Mouse (Mus musculus): ENCODE data around the gene Lsr.
"Not testable (repeated sequence)": the region's sequence is repeated elsewhere in the genome, so short reads cannot be mapped to it uniquely, and the experiment has no call there.

Gene Lsr

GRCm38 (mm10) chr7:30959786-30960349 is 13.4 kb downstream of the Lsr start:
- DNase-seq = no peak

DNA sequence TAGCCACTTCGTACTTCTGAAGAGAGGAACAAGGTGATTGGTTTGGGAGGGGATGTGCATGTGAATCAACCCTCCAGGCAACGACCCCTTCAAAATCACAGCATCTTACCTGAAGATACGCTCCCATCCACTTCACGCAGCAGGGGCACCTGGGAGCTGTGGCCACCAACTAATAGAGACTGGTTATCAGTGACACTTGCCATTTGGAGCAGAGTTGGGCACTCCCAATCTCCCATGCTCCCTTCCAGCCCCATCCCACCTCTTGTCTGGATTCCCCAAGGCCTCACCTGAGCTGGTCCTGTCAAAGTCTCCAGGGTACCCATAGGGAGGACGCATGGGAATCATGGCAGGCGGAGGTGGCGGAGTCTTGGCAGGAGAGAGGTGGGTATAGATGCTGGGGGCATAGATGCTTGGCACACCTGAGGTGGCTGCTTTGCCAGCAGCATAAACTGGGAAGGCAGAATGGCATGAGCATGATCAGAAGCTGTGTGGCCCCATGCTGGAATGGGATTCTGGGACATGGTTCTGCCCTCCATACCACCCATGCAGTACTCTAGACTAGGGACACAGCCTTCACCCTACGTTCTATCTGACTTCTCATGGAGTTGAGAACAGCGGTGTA is 14.3 kb downstream of the Lsr start:
- DNase-seq = no peak

DNA sequence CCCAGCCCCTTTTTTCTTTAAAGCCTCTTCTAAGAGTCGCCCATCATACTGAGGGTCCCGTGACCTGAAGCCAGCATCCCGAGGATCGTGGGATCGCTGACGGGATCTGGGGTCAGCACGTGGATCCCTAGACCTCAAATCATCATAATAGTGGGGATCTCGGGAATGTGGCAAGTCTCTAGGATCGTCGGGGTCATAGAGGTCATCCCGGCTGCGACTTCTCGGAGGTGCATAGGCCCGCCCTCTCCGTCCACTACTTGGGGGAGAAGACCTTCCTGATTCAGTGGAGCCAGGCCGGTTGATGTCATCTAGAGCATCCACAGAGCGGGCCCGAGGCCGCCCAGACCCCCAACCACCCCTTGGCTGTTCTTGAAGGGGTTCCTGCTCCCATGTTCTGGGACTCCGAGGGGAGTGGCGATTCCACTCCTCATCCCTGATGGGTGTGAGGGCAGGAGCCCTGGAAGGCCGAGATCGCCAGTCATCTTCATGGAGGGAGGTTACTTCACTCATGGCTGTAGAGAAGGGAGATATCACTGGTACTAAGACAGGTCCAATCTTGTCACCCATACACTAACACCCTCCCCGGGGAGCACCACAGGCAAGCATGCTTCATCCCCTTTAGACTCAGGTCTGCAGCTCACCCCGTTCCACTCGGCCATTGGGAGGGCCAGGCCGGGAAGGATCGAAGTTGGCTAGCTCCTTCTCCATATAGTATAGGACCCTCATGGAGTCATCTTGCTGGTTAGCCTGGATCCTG is 15.0 kb downstream of the Lsr start:
- no peak for DNase-seq

- peak; percentile 95 for DNase-seq
Measured at GRCm38 (mm10) chr7:30957367-30957783, 15.9 kb downstream of the Lsr start.

- DNase-seq = peak; percentile 78
Measured at GRCm38 (mm10) chr7:30956756-30957366, 16.4 kb downstream of the Lsr start, which contains the start of gene Usf2. Gene Usf2 (minus strand): TSS chr7:30956803.

- DNase-seq = no peak
Measured at GRCm38 (mm10) chr7:30956357-30956751, 16.9 kb downstream of the Lsr start.

DNA sequence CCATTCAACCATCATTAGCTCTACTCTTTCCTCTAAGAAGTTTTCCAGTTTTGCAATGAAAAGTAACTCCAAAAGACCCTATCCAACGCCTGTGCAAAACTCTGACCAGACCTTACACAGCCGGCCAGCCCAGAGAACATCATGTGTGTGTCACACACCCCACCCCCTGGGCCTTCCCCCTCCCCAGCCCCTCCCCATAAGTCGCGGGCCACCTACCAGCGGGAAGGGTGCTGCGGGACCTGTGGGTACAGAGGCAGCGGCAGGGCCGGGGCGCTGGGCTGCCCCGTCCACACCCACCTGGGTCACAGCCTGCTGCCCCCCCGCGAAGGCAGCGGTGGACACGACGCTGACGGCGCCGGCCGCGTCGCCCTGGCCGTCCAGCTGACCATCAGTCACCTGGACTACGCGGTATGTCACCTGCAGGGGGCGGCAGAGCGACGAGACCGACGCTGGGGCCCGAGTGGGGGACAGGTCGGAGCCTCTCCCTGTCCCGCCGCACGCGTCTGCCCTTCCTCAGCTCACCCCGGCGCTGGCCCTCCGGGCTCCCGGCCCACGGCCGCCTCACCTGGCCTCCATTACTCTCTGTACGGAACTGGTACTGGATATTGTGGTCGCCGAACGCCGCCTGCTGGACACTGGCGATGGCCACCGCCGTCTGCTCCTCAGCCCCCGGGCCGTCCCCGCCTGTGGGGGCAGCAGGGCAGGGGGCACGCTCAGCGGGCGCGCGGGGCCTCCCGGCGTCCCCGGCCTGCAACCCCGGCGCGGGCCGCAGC is 17.5 kb downstream of the Lsr start:
- peak; percentile 83 for DNase-seq

- DNase-seq = no peak
Measured at GRCm38 (mm10) chr7:30954971-30955520, 18.2 kb downstream of the Lsr start.

- DNase-seq = no peak
Measured at GRCm38 (mm10) chr7:30954036-30954435, 19.2 kb downstream of the Lsr start.

- no peak for DNase-seq
Measured at GRCm38 (mm10) chr7:30953459-30953858, 19.8 kb downstream of the Lsr start.

DNA sequence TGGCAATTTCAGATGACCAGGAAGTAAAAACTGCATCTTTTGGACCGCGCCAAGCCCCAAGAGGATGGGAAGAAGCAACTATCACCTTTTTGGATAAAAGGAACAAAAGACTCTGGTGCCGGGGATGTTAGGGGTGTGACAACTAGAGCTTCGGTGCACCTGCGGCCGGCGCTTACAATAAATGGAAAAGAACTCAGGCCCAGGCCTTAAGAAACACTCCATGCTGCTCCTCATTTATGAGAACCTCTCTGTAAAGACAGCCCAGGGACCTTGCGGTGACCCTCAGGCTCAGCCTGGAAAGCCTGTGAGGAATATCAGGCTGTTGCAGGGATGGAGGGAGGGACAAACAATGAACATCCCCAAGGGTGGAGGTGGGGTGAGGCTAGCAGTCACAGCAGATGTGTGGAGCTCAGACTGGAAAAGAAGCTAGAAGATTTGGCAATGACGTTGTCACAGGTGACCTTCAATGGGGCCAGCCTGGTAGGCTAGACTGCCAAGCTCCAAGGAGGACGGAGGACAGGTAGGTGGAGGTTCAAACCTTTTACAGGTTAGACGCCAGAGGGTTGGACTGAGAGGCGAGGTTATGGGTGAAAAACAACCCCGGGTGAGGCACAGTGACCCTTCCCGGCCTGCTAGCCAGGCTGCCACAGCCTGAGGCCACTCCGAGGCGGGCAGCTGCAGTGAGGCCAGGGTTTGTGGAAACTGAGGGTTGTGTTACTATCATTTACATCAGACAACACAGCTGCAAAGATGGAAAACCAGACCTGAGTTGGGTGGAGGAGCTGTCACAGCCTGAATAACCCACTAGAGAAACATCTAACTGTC is 20.6 kb downstream of the Lsr start:
- no peak for DNase-seq

DNA sequence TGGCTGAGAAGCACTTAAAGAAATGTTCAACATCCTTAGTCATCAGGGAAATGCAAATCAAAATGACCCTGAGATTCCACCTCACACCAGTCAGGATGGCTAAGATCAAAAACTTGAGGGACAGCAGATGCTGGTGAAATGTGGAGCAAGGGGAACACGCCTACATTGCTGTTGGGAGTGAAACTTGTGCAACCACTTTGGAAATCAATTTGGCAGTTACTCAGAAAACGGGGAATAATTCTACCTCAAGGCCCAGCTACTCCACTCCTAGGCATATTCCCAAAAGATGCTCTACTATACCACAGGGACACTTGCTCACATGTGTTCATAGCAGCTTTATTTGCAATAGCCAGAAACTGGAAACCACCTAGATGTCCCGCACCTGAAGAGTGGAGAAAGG is 23.4 kb downstream of the Lsr start:
- DNase-seq = not testable (repeated sequence)

- no peak for DNase-seq
Measured at GRCm38 (mm10) chr7:30945876-30946275, 27.4 kb downstream of the Lsr start.

DNA sequence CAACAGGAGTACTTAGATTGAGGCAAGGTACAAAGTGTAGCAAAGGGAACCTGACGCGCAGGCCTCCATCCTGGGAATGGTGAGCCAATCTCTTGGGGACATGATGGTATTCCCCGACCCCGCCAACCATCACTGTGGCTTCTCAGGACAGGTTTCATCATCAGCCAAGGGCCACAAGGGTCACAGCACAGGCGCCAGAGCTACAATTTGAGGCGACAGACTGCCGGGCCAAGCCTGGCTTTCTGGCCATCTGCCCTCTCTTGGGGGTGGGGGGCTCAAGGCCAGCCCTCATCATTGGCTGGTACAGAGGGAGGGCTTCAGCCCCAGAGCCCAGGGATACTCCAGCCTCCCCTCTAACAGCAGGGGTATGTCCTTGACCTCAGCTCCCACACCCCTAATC is 27.8 kb downstream of the Lsr start:
- DNase-seq = not testable (repeated sequence)

GRCm38 (mm10) chr7:30944706-30945105 is 28.6 kb downstream of the Lsr start:
- not testable (repeated sequence) for DNase-seq

DNA sequence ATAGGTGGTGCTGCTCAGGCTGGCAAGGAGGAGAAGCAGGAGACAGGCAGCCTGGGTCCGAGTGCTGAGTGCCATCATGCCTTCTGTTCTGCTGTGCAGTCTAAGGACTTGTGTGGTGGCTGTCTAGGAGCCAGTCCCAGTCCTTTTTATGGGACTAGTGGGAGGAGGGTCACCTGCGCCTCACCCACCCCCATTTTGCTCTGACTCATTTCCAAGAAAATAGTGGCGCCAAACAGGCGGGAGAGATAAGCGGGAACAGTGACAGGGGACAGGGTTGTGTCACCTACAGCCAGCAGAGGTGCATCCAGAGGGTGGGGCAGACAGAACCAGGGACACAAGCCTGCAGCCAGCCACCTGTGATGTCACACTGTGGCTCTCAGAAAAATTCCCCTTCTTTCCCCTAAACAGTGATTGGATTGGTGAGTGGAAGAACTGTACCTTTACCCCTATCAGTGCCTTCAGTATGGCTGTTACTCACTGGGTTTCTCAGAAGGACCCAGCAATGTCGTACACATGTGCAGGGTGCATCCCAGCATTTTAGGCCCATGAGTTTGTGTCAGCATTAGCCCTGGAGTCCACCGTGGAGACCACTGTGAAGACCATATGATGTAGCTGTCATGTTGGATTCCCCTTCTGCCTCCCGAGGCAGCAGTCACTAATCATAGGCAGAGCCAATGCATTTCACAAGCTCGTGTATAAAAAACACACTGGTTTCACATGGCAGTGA is 29.2 kb downstream of the Lsr start, which contains the start of gene Hamp:
TSS of gene Hamp (minus strand) at position 124 of the 727 bp plus-strand sequence.
- no peak for DNase-seq

- DNase-seq = not testable (repeated sequence)
Measured at GRCm38 (mm10) chr7:30942365-30942764, 30.9 kb downstream of the Lsr start.

- DNase-seq = not testable (repeated sequence)
Measured at GRCm38 (mm10) chr7:30940070-30940469, 33.2 kb downstream of the Lsr start.

DNA sequence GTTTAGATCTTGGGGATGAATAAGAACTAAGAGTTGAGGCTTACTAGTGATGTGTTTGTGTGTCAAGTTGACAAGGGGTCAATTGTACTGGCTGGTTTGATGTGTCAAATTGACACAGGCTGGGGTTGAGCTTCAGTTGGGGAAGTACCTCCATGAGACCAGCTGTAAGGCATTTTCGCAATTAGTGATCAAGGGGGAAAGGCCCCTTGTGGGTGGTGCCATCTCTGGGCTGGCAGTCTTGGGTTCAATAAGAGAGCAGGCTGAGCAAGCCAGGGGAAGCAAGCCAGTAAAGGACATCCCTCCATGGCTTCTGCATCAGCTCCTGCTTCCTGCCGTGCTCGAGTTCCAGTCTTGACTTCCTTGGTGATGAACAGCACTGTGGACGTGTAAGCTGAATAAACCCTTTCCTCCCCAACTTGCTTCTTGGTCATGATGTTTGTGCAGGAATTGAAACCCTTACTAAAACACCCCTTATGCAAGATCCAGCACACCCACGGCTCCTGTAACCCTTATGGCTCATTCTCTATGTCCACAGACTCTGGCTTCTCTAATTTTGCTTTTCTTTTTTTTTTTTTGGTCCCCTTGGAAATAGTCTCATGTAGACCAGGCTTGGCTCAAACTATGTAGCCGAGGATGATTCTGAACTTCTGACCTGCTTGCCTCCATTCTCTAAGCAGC is 37.7 kb downstream of the Lsr start:
- not testable (repeated sequence) for DNase-seq

DNA sequence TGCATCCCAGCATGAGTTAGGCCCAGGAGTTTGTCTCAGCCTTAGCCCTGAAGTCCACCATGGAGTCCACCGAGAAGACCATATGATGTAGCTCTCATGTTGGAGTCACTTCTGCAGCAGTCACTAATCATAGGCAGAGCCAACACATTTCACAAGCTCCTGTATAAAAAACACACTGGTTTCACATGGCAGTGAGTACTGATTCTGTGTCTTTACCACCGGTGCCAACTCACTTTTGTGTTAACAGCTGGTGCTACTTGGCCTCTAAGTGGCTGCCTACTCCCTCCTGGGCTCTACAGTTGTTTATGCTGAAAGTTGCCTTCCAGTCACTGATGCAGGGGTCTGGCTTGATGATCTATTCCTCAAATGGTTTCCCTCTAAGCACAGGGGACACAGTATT is 48.7 kb downstream of the Lsr start, which contains the start of gene Hamp2:
TSS of gene Hamp2 (minus strand) at position 101 of the 400 bp plus-strand sequence.
- not testable (repeated sequence) for DNase-seq

Data from thymus, postnatal 25 days (tissue).